Mouse (Mus musculus) lung, postnatal 25 days (tissue): ENCODE results near the gene Fam189b.
"Not testable (repeated sequence)": the region's sequence is repeated elsewhere in the genome, so short reads cannot be mapped to it uniquely, and the experiment has no call there.

Source experiments
- DNase-seq: peaks from one replicate; pipeline ENCODE4 v3.0.0; 2022; ENCODE audit warnings: low spot score

Fam189b gene

GRCm38 (mm10) chr3:89206079-89206478 is 23.1 kb downstream of the Fam189b start:
- DNase-seq: no peak

- DNase-seq: no peak
Observed at GRCm38 (mm10) chr3:89206695-89207094, 23.8 kb downstream of the Fam189b start.

GRCm38 (mm10) chr3:89208075-89208657 is 25.2 kb downstream of the Fam189b start:
- no peak for DNase-seq

- DNase-seq: no peak
Observed at GRCm38 (mm10) chr3:89208736-89209135, 25.8 kb downstream of the Fam189b start.

GRCm38 (mm10) chr3:89209731-89210130 is 26.8 kb downstream of the Fam189b start:
- DNase-seq: no peak

- DNase-seq: no peak
Observed at GRCm38 (mm10) chr3:89210162-89210561, 27.2 kb downstream of the Fam189b start.

GRCm38 (mm10) chr3:89210731-89211130 is 27.8 kb downstream of the Fam189b start:
- no peak for DNase-seq

- DNase-seq: peak; percentile 95
Observed at GRCm38 (mm10) chr3:89213803-89214530, 31.0 kb downstream of the Fam189b start.

- DNase-seq: no peak
Observed at GRCm38 (mm10) chr3:89214681-89215411, 31.9 kb downstream of the Fam189b start, which contains the start of gene Thbs3. TSS of gene Thbs3 (plus strand) at chr3:89215180.

GRCm38 (mm10) chr3:89215853-89216252 is 32.9 kb downstream of the Fam189b start:
- DNase-seq: peak; percentile 91

GRCm38 (mm10) chr3:89216407-89216806 is 33.5 kb downstream of the Fam189b start:
- DNase-seq: not testable (repeated sequence)

GRCm38 (mm10) chr3:89218271-89218670 is 35.3 kb downstream of the Fam189b start:
- peak; percentile 85 for DNase-seq

GRCm38 (mm10) chr3:89219546-89219945 is 36.6 kb downstream of the Fam189b start:
- no peak for DNase-seq

GRCm38 (mm10) chr3:89221167-89221566 is 38.2 kb downstream of the Fam189b start:
- no peak for DNase-seq

GRCm38 (mm10) chr3:89224796-89225195 is 41.9 kb downstream of the Fam189b start:
- DNase-seq: no peak

GRCm38 (mm10) chr3:89225321-89225815 is 42.4 kb downstream of the Fam189b start:
- no peak for DNase-seq

- DNase-seq: no peak
Observed at GRCm38 (mm10) chr3:89225918-89226317, 43.0 kb downstream of the Fam189b start.

- no peak for DNase-seq
Observed at GRCm38 (mm10) chr3:89226361-89226760, 43.4 kb downstream of the Fam189b start.

- no peak for DNase-seq
Observed at GRCm38 (mm10) chr3:89226900-89227299, 44.0 kb downstream of the Fam189b start, which contains the start of gene Mtx1. TSS of gene Mtx1 (minus strand) at chr3:89227088.

GRCm38 (mm10) chr3:89227307-89228179 is 44.6 kb downstream of the Fam189b start:
- peak; percentile 94 for DNase-seq

- DNase-seq: peak; percentile 93
Observed at GRCm38 (mm10) chr3:89228180-89228549, 45.2 kb downstream of the Fam189b start.

GRCm38 (mm10) chr3:89228836-89229235 is 45.9 kb downstream of the Fam189b start, which contains the start of gene Muc1:
TSS of gene Muc1 (plus strand) at chr3:89229057.
- DNase-seq: peak; percentile 68
